Mouse (Mus musculus): ENCODE measurements around the gene Spats1. TPM values are rescaled to one million over a fixed set of nuclear protein-coding genes. Genes with fewer than 3 reads are reported as not detected.

Gene Spats1
- not detected in 2 replicates for total RNA-seq (2017)

DNA sequence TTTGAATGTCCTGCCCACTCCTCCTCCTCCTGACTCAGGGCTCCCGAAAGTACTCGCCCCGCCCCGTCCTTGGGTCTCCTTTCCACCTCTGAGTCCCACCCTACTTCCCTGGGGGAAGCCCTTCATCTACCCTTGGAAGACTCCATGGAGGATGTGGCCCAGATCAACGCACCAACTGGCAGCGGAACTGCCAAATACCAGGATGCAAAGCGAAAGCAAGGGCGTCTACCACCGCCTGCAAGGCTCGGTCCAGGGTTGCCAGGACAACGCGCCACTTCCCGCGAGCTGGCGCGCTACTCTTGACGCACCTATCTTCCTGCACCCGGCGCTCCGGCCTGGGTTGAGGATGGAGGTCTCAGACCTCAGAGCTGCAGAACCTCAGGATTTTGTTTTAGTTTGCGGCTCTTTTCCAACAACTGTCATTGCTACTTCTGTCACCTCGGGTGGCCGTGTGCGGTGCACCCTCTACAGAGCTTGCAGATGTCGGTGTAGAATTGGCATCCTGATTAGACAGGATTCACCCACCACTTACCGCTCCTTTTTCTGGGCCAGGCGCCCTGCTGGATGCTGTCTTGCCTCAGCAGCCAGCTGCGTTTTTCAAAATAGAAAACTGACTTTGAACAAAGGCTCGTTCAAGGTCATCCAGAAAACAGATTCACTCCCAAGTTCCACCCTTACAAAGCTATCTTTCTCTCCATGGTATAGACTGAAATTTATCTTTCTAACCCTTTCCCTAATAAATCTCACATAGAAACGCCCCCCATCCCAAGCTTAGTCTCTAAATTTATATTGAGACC is at the start of gene Spats1:
Gene Spats1, minus strand, starts transcription at position 747 of the 797 bp plus-strand sequence.
- 0 out of 2 replicates have a peak, but pooled peaks have one; percentile 28 for ATAC-seq (ENCODE audit: extremely low read depth, insufficient number of reproducible peaks, low FRiP score, poor library complexity, severe bottlenecking)

DNA sequence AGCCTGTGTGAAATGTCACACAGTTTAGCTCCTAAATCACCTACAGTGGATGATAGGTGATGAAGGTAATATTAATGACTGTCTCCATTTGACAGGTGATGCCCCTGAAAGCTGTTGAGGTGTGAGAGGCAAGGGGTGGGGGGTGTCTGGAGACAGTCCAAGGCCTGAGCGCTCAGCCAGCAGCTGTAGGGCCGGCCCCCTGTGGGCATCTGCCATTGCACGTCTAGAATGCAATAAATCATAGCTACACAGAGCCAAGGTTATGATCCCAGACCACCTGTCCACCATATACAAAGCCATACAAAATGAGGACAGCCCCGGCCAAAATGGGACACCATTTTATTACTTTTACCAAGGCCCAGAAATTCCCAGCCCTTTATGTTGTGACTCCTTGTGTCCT is 49.7 kb upstream of the Spats1 start:
- ATAC-seq (ENCODE audit: extremely low read depth, insufficient number of reproducible peaks, low FRiP score, poor library complexity, severe bottlenecking): no peak

DNA sequence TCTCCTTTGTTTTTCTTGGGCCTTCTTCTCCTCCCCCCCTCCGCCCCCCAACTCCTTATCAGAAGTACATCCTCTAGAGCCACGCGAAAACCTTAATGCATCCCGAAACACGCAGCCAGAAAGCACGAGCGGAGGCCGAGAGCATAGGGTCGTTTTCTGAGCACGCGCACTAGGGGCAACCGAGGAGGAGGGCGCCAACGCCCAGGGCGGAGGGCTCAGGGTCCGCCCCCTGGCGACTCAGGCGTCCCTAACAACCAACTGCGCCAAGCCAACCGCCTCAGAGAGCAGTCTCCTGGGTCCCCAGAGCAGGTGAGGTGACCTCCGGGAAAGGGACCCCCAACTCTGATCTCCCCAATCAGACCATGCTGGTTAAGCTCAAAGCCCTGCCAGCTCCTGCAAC is 48.0 kb upstream of the Spats1 start, which contains the start of gene Tcte1:
Gene Tcte1, plus strand, starts transcription at position 172 of the 400 bp plus-strand sequence.
- ATAC-seq (ENCODE audit: extremely low read depth, insufficient number of reproducible peaks, low FRiP score, poor library complexity, severe bottlenecking): no peak

DNA sequence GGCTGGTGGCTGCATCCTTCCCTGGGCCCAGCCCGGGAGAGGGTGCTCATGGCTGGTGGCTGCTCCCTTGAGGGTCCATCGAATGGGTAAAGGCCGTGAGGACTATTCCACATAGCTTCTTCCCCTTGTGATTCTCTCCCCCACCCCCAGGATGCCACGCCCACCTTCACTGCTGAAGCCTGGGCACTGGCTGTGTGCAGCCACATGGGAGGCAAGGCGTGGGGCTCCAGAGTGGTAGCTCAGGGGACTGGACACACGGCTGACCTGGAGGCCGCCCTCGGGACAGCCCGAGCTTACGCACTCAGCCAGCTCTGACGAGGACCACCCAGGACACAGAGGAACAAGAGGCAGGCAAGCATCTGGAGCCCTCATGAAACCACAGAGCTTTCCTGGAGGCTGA is 44.9 kb upstream of the Spats1 start:
- ATAC-seq (ENCODE audit: extremely low read depth, insufficient number of reproducible peaks, low FRiP score, poor library complexity, severe bottlenecking): no peak

DNA sequence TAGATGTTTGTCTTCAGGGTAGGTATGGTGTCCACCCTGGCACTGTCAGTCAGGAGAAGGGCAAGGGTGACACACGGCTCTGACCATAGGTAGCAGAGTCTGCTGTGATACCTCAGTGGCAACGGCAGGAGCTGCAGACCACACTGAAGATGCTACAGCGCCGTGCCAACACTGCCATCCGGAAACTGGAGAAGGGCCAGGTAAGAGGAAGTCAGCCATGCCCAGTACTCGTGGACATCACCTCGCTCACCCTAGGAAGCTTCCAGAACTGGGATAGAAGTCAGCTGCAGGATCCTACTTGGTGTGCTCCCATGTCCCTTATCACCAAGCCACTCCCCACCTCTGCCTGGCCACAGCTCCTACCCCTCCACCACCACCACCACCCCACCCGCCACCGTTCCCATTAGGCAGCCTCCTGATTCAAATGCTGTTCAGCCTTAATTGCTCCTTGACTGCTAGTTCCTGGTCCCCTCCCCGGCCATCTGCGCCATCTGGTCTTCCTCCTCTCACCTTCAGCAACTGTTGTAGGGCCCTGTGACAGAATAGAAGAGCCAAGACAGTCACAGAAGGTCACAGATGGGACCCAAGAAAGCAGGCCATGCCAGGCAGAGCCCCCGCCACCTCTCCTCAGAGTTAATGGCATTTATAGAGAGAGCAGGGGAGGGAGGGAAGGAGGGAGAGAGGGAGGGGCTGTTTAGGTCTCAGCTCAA is 43.7 kb upstream of the Spats1 start:
- no peak for ATAC-seq (ENCODE audit: extremely low read depth, insufficient number of reproducible peaks, low FRiP score, poor library complexity, severe bottlenecking)

DNA sequence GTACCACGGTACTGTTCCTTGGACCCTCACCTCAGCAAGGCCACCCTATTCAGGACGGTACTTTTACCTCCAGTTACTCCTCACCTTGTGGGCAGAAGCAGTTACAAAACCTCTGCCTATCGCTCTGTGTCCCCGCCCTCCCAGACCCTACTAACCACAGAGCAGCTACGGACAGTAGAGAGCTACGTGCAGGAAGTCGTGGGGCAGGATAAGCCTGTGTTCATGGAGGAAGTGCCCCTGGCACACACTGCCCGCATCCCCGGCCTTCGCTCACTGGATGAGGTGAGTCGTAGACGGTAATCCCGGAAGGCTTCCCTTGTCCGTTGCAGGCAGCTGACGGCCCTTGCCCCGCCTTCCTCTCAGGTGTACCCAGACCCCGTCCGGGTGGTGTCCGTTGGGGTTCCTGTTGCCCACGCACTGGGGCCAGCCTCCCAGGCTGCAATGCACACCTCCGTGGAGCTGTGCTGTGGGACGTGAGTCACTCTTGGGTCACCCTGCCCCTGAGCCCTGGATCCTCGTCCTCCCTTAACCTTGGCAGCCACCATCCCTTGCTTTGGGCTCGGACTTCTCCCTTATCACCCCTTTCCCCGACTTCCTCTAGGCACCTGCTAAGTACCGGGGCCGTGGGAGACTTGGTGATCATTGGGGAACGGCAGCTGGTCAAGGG is 42.5 kb upstream of the Spats1 start:
- ATAC-seq (ENCODE audit: extremely low read depth, insufficient number of reproducible peaks, low FRiP score, poor library complexity, severe bottlenecking): no peak

DNA sequence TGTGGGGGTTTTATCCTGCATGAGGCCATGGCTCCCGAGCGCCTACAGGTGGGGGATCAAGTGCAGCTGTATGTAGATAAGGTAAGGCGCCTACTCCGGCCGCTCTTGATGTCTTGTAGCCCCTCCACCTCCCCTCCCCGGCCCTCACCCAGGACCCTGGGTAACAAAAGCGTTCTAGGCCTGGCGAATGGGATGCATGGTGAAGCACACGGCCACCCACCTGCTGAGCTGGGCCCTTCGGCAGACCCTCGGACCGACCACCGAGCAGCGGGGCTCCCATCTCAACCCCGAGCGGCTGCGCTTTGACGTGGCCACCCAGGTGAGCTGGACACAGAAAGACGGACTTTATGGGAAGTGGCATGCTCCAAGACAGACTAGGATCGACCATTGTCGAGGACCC is 41.9 kb upstream of the Spats1 start:
- ATAC-seq (ENCODE audit: extremely low read depth, insufficient number of reproducible peaks, low FRiP score, poor library complexity, severe bottlenecking): no peak

DNA sequence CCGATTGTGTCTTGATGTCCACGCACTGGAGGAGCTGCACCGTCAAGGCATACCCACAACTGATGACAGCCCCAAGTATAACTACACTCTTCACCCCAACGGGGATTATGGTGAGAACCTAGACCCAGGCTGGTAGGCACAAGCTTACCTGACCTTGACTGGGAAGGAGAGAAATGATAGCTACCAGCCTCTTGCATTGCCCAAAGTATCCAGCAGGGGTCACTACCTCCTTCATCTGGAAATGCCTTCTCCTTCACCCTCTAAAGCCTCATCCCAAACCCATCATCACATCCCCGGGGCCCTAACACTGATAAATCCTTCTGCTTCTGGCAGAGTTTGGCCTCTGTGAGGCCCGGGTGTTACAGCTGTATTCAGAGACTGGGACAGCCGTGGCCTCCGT is 41.3 kb upstream of the Spats1 start:
- peak; percentile 59 for ATAC-seq (ENCODE audit: extremely low read depth, insufficient number of reproducible peaks, low FRiP score, poor library complexity, severe bottlenecking)

DNA sequence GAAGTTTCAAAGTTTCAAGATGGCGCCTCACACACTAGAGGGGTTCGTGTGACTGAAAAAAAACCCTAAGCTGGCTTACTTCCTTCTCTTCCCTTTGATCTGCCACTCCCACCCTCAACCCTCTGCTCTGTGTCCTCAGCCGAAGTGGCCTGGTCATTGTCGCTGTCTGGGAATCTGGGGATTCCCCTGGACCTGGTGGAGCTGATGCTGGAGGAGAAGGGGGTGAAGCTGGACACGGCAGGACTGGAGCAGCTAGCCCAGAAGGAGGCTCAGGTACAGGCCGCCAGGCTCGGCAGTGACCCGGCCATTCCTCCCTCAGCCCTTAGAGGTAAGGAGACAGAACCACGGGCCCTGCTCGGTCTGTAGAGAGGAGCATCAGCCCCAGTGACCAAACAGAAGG is 40.6 kb upstream of the Spats1 start:
- ATAC-seq (ENCODE audit: extremely low read depth, insufficient number of reproducible peaks, low FRiP score, poor library complexity, severe bottlenecking): no peak

DNA sequence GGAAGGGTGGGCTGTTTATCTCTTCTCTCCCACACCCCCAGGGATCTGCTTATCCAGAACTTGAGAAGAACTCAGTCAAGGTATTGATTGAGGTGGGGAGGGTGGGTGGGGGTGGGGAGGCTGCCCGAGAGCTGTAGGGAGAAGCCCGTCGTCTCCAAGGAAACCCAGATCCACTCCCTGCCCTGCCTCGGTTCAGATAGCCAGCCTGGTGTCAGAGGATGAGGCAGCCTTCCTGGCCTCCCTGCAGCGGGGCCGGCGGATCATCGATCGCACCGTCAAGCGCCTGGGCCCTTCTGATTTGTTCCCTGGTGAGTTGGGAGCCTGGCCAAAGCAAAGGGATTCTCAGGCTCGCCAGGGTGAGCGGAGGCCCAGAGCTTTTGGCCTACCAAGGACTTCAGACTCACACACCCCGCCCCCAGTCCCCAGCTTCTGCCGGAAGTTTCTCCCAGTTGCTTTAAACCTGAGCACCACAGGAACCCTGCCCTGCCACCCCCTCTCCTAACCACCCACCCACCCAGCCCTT is 40.0 kb upstream of the Spats1 start:
- ATAC-seq (ENCODE audit: extremely low read depth, insufficient number of reproducible peaks, low FRiP score, poor library complexity, severe bottlenecking): no peak

DNA sequence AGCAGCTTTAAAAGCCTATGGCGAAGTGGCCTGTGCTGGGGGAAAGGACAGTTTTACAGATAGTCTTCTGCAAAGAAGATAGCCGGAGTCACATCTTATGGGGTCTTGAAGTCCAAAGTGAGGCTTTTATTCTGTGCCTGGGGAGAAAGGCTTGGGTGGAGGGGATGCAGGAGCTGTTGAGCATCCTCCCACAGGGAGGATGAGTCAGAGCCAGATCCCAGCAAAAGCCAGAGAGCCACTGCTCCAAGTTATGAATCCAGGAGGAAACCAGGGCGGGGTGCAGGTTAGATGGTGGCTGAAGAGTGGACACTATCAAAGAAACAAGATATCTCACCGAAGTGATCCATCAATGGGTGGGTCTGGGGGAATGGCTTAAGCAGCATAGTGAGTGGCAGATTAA is 36.5 kb upstream of the Spats1 start:
- ATAC-seq (ENCODE audit: extremely low read depth, insufficient number of reproducible peaks, low FRiP score, poor library complexity, severe bottlenecking): no peak

DNA sequence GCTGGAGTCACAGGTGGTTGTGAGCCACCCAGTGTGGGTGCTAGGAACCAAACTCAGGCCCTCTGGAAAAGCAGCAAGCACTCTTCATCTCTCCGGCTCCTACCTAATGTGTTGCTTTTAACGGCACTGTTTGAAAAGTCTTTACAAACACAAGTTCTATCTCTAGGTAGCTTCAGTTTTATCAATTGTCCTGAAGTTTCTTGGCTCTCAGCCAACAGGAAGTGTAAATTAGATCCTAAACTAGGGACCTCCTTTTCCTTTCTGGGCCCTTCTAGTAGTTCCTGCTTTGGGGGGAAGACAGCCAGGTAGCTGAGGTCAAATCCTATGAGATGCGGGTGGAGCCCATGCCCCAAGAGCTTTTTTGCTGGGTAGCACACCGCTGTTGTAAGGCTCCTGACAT is 35.7 kb upstream of the Spats1 start:
- ATAC-seq (ENCODE audit: extremely low read depth, insufficient number of reproducible peaks, low FRiP score, poor library complexity, severe bottlenecking): no peak

DNA sequence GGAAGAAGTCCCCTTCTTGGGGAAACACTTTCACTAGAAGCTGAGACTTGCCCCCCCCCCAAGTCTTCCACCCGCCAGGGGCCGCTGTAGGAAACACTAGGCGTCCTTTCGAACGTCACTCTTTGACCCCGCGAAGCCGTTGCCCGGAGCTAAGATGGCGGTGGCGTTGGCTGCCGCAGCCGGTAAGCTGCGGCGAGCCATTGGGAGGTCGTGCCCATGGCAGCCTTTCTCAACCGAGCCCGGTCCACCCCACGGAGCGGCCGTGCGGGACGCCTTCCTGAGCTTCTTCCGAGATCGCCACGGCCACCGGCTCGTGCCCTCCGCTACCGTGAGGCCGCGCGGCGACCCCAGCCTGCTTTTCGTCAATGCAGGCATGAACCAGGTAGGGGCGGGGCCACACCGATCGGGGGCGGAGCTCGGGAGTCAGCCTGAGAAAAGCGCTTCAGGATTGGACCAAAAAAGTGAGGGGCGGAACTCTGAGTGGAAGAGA is 31.5 kb upstream of the Spats1 start, which contains the start of gene Aars2:
Gene Aars2, plus strand, starts transcription at position 142 of the 490 bp plus-strand sequence.
- ATAC-seq (ENCODE audit: extremely low read depth, insufficient number of reproducible peaks, low FRiP score, poor library complexity, severe bottlenecking): peak; percentile 94

DNA sequence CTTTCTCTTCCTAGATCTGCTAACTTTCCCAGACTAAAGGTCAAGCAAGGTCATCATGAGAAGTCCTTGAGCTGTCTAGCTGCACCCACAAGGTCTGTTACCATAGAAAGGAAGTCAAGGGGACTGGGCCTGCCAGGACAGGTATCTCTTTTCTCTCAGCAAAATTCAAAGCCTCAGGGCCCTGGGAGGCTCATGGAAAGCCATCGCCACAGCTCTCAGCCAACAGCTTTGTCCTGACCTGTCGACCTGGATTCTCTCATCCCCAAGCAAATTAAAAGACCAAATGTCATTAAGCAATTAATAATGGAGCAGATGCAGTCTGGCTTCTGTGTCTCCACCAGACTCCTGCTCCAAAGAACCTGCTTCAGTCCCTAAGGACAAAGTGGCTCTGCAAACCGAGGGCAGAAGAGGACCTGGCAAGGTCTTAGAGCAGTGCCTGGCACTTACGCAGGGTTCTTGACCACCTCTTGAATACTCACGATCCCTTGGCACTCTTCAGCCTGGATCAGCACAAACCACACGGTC is 30.8 kb upstream of the Spats1 start:
- no peak for ATAC-seq (ENCODE audit: extremely low read depth, insufficient number of reproducible peaks, low FRiP score, poor library complexity, severe bottlenecking)

DNA sequence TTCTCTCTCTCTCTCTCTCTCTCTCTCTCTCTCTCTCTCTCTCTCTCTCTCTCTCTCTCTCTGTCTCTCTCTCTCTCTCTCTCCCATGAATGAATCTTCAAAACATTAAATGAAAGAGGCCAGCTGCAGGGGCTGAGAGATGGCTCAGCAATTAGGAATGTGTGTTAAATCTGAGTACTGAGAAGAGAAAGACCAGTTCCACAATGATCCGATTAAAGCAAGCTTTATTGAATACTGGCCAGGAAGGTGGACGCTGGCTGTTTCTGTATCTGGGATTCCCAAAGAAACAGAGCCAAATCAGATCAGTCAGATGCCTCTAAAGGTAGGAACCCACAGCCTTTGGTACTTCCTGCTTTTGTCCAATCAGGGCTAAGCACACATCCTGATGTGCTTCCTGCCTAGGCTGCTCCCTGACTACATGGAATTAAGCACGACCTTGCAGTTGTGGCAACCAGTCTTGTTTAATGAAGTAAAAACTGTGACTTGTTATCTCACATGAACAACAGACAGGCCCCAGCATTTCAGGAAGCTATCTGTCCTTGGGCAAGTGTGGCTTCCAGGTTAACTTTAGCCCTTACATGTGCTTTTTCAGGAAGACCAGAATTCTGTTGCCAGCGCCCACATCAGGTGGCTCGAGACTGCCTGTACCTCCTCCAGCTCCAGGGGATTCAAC is 28.2 kb upstream of the Spats1 start:
- ATAC-seq (ENCODE audit: extremely low read depth, insufficient number of reproducible peaks, low FRiP score, poor library complexity, severe bottlenecking): no peak

DNA sequence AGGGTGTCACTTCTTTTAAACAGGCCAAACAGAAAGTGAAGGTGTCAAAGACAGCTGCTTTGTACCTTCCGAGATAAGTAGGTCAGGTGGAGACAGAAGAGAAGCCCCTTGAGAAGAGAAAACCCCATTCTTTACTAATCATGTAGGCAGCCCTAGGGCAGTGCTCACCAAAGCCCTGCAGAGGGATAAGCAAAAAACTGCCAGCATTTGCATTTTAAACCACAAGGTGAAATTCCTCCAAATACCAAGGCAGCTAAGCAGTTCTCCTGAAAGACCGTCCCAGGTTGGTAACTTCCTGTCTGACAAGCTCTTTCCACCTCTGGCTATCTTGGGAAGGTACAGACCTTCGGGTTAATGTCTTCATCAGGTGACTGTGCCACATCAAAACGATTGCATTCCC is 27.1 kb upstream of the Spats1 start:
- no peak for ATAC-seq (ENCODE audit: extremely low read depth, insufficient number of reproducible peaks, low FRiP score, poor library complexity, severe bottlenecking)

DNA sequence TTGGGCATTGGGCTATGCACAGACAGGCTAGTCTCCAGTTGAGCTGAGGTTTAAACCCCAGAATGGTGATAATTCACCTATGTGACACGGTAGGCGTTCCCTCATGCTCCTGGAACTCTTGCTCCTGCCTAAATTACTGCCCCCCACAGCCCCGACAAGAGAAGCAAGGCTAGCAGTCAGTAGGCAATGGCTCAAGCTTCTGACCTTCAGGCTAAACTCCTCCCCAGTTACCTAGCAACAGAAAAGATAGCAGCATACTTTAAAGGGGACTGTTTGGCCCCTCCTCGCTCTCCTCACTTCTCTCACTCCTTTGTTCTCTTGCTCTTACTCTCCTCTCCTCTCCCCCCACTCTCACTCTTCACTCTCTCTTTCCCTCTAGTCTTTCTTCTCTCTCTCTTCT is 25.8 kb upstream of the Spats1 start:
- ATAC-seq (ENCODE audit: extremely low read depth, insufficient number of reproducible peaks, low FRiP score, poor library complexity, severe bottlenecking): no peak

DNA sequence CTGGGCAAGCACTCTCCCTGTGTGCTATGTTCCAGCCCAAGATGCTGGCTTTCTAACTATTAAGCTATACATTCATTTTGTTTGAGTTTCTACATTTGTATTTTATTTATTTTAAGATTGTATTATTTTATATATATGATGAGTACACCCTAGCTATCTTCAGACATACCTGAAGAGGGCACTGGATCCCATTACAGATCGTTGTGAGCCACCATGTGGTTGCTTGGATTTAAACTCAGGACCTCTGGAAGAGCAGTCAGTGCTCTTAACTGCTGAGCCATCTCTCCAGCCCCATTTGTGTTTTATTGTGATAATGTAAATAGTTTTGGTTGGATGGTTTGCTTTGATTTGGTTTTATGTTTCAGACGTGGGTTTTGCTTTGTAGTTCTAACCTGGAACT is 24.3 kb upstream of the Spats1 start:
- no peak for ATAC-seq (ENCODE audit: extremely low read depth, insufficient number of reproducible peaks, low FRiP score, poor library complexity, severe bottlenecking)

DNA sequence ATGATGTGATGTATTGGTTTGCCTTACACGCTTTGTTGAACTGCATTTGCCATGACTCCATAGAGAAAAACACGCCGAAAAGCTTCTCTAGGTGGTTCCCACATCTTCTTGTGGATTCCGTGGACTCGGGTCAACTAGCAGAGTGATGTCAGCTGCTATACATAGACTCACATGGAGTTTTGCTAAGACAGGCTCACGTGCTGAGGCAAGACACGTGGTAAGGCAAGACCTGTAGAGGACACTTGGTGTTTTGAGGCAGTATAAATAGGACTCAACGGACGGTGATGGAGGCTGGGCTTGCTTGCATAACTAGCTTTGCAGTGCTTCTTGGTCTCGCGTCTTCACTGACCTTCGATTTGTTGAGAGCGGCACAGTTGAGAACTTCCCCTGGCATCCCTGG is 23.2 kb upstream of the Spats1 start:
- ATAC-seq (ENCODE audit: extremely low read depth, insufficient number of reproducible peaks, low FRiP score, poor library complexity, severe bottlenecking): no peak

All from neutrophil, adult 5-6 weeks (primary cell).